Mouse (Mus musculus): ENCODE results near the gene Pde4d. TPM values are rescaled to one million over a fixed set of nuclear protein-coding genes. Genes with fewer than 3 reads are reported as not detected.

The Pde4d gene
- polyA plus RNA-seq, 1 experiment from 2014 or later = 14.9 TPM

DNA sequence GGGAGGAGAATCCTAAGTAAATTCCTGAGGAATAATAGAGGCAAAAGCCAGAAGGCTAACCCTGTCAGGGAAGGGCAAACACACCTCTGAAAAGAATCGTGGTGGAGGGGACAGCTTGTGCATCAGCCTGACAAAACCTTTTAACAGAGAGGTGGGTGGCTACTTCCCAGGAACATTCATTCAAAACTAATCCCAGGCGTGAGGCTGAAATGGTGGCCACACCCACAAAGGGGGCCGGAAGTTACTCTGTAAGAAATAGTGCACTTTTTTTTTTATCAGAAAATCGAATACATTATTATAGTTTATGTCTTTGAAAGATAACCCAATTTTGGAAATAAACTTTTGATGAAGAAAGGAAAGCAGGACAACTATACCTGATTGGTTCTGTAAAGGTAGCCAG lies 1227.3 kb downstream of the Pde4d start:
- Histone ChIP-seq H3K4me2 (ENCODE audit: low read depth, low read length) (no peak overlapping the region), H3K36me3 (ENCODE audit: control insufficient read depth, insufficient read depth, low read length) (no peaks in the 10 kb centered on the region), H3K27ac (ENCODE audit: low read length) (no peak overlapping the region), H3K9ac (ENCODE audit: low read length) (no peak overlapping the region), H3K4me1 (replicated peaks; ENCODE audit: control insufficient read depth, insufficient read depth, low read length) (peaks cover 6% of the 10 kb centered on the region; the same call in 1 of the 2 replicates), H3K4me3 (ENCODE audit: low read length) (no peak overlapping the region), H3K9me3 (ENCODE audit: control insufficient read depth, low read length) (no peaks in the 10 kb centered on the region), H3K27me3 (ENCODE audit: control insufficient read depth, insufficient read depth, low read depth, low read length) (no peaks in the 10 kb centered on the region)
- ATAC-seq (ENCODE audit: low read depth) = no peak
- 16% methylated on average over 4 of the region's 4 CpGs for WGBS

DNA sequence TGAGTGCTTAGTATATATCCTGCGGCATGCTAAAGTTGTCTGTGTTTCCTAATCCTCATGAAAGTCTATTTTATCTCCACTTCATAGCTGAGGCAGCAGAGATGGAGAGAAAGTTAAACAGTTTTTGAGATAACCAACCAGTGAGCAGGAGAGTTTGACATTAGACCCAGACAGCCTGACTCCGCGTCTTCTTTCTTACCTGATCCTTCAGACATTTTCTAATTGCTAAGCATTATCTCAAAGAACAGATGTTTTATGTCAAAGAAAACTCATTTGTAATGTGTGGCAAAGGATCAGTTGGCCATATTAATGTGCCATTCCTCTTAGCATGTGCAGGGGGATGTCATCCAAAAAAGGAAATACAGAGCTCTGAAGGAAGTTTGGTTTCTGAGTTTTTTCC lies 1227.9 kb downstream of the Pde4d start:
- WGBS = 11% methylated on average over 3 of the region's 3 CpGs
- H3K4me3 ChIP-seq (ENCODE audit: low read length) = no peak overlapping the region
- no peak; the same call in 1 of the 2 replicates for ATAC-seq (ENCODE audit: low read depth)

DNA sequence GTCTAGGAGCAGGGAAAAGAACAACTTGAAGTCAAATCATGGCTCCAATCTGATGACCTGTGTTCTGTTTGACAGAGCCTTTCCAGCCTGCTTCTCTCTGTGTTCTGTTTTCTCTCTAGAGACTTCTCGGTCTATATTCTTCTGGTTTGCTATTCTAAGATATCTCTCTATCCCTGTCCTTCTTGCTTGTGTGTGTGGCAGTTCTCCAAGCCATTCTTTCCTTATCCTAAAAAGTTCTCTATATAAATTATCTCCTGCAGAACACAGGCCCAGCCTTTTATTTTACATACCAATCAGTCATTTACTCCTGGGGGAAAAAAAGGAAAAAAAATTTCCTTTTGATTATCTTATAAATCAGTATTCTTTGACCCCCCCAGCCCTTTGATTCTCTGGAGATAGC lies 1229.2 kb downstream of the Pde4d start:
- Histone ChIP-seq H3K4me1 (replicated peaks; ENCODE audit: control insufficient read depth, insufficient read depth, low read length) (peaks cover 6% of the 10 kb centered on the region; the same call in 1 of the 2 replicates), H3K4me2 (ENCODE audit: low read depth, low read length) (no peak overlapping the region), H3K36me3 (ENCODE audit: control insufficient read depth, insufficient read depth, low read length) (no peaks in the 10 kb centered on the region), H3K4me3 (ENCODE audit: low read length) (no peak overlapping the region), H3K27me3 (ENCODE audit: control insufficient read depth, insufficient read depth, low read depth, low read length) (no peaks in the 10 kb centered on the region), H3K9ac (ENCODE audit: low read length) (no peak overlapping the region), H3K27ac (ENCODE audit: low read length) (no peak overlapping the region), H3K9me3 (ENCODE audit: control insufficient read depth, low read length) (no peaks in the 10 kb centered on the region)
- WGBS = 73% methylated on average over 1 of the region's 1 CpGs
- ATAC-seq (ENCODE audit: low read depth) = no peak

More for the DNA sequence above, 1227.9 kb downstream of the Pde4d start:
- H3K4me2 ChIP-seq (ENCODE audit: low read depth, low read length) = no peak overlapping the region
- H3K36me3 ChIP-seq (ENCODE audit: control insufficient read depth, insufficient read depth, low read length) = no peaks in the 10 kb centered on the region
- H3K9ac ChIP-seq (ENCODE audit: low read length) = no peak overlapping the region
- H3K4me1 ChIP-seq (replicated peaks; ENCODE audit: control insufficient read depth, insufficient read depth, low read length) = peaks cover 6% of the 10 kb centered on the region; the same call in 1 of the 2 replicates
- H3K27me3 ChIP-seq (ENCODE audit: control insufficient read depth, insufficient read depth, low read depth, low read length) = no peaks in the 10 kb centered on the region
- H3K27ac ChIP-seq (ENCODE audit: low read length) = no peak overlapping the region
- no peaks in the 10 kb centered on the region for H3K9me3 ChIP-seq (ENCODE audit: control insufficient read depth, low read length)

DNA sequence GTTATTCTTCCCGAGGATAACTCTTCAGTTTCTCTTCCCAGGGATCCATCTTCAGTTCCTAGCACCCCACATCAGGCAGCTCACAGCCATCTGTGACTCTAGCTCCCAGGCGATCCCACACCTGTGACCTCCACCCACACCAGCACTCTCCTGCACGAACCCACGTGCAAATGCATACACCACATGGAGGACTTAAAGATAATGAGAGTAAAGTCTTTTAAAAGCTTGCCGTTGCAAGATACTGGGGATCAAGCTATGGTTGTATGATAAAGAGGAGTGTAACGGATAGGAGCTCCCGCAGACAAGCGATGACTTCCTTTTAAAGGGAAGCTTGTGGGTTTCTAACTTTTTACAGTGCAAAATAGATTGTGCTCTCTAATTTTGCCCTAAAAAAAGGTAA lies 1230.5 kb downstream of the Pde4d start:
- H3K4me2 ChIP-seq (ENCODE audit: low read depth, low read length) = no peak overlapping the region
- H3K9ac ChIP-seq (ENCODE audit: low read length) = no peak overlapping the region
- no peaks in the 10 kb centered on the region for H3K27me3 ChIP-seq (ENCODE audit: control insufficient read depth, insufficient read depth, low read depth, low read length)
- ATAC-seq (ENCODE audit: low read depth) = no peak
- no peaks in the 10 kb centered on the region for H3K36me3 ChIP-seq (ENCODE audit: control insufficient read depth, insufficient read depth, low read length)
- H3K4me1 ChIP-seq (replicated peaks; ENCODE audit: control insufficient read depth, insufficient read depth, low read length) = peaks cover 10% of the 10 kb centered on the region
- no peak overlapping the region for H3K27ac ChIP-seq (ENCODE audit: low read length)
- H3K9me3 ChIP-seq (ENCODE audit: control insufficient read depth, low read length) = no peaks in the 10 kb centered on the region
- H3K4me3 ChIP-seq (ENCODE audit: low read length) = no peak overlapping the region
- WGBS = 79% methylated on average over 8 of the region's 8 CpGs

DNA sequence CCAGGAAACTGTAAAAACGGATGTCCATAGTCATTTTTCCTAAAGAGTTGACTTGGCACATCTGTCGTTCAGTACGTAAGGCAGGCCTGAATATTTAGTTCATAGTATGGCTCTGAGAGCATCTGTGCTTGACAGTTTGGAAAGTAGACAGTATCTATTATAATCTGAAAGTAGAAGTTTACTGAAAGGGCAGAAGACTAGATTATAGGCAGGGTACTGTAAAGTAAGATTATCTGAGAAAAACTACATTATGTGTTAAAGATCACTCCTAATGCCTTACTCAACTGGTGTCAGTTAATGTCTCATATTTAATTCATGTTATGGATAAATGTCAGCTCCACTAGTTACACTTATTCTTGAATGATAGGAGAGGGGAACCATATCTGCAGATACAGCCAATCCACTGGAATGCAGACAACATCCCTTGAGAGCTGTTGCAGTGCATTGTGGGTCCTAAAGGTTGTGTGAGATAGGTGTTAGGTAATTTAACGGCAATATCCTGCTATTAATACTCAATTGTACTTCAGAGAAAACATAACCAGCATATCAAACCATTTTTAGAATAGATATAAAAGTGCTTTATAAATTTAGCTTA lies 1232.0 kb downstream of the Pde4d start:
- Histone ChIP-seq H3K4me1 (replicated peaks; ENCODE audit: control insufficient read depth, insufficient read depth, low read length) (peaks cover 14% of the 10 kb centered on the region), H3K4me2 (ENCODE audit: low read depth, low read length) (no peak overlapping the region), H3K4me3 (ENCODE audit: low read length) (no peak overlapping the region), H3K9ac (ENCODE audit: low read length) (no peak overlapping the region), H3K27me3 (ENCODE audit: control insufficient read depth, insufficient read depth, low read depth, low read length) (no peaks in the 10 kb centered on the region), H3K9me3 (ENCODE audit: control insufficient read depth, low read length) (no peaks in the 10 kb centered on the region), H3K27ac (ENCODE audit: low read length) (no peak overlapping the region), H3K36me3 (ENCODE audit: control insufficient read depth, insufficient read depth, low read length) (no peaks in the 10 kb centered on the region)
- ATAC-seq (ENCODE audit: low read depth) = no peak
- WGBS = 55% methylated on average over 4 of the region's 4 CpGs

DNA sequence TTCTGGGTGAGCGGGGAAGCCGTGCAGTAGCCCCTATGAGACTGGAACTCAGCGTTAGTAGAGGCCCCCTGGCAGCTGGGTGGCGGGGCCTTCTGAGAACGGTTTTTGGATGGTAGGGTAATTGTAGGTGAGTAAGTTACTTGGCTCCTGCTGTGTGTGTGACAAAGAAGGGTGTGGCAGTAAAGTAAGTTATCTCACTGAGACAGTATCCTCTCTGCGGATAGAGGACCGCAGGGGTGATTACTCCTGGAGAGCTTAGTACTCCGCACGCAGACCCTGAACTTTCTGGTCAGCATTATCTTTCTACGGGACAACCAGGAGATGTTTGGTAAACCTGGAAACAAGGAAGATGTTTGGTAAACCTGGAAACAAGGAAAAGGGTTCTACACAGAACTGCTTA lies 1233.3 kb downstream of the Pde4d start:
- H3K4me2 ChIP-seq (ENCODE audit: low read depth, low read length) = no peak overlapping the region
- no peak for ATAC-seq (ENCODE audit: low read depth)
- 88% methylated on average over 10 of the region's 10 CpGs for WGBS

DNA sequence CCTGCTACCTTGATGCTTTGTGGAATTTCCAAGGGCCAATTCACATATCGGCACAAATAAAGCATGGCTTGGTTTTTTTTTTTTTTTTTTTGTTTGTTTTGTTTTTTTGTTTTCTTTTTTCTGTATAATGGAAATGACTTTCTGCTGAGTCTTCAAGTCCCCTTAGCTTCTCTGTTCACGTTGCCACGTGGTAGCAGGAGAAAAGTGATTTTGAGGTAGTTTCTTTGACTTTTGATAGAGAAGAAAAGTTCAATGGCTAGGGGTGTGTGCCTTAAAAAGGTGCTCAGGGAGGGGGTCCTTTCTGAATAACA lies 1235.2 kb downstream of the Pde4d start:
- Histone ChIP-seq H3K36me3 (ENCODE audit: control insufficient read depth, insufficient read depth, low read length) (no peaks in the 10 kb centered on the region), H3K9me3 (ENCODE audit: control insufficient read depth, low read length) (no peaks in the 10 kb centered on the region), H3K27me3 (ENCODE audit: control insufficient read depth, insufficient read depth, low read depth, low read length) (no peaks in the 10 kb centered on the region), H3K9ac (ENCODE audit: low read length) (no peak overlapping the region; the same call in 1 of the 2 replicates), H3K4me1 (replicated peaks; ENCODE audit: control insufficient read depth, insufficient read depth, low read length) (peaks cover 9% of the 10 kb centered on the region), H3K27ac (ENCODE audit: low read length) (peak overlapping the region; percentile 74; the same call in 1 of the 2 replicates), H3K4me2 (ENCODE audit: low read depth, low read length) (peak overlapping the region; percentile 75), H3K4me3 (ENCODE audit: low read length) (peak overlapping the region; percentile 59)
- WGBS = 35% methylated on average over 3 of the region's 3 CpGs
- no peak for ATAC-seq (ENCODE audit: low read depth)

More for the DNA sequence above, 1233.3 kb downstream of the Pde4d start:
- Histone ChIP-seq H3K36me3 (ENCODE audit: control insufficient read depth, insufficient read depth, low read length) (no peaks in the 10 kb centered on the region), H3K9me3 (ENCODE audit: control insufficient read depth, low read length) (no peaks in the 10 kb centered on the region), H3K9ac (ENCODE audit: low read length) (no peak overlapping the region), H3K27ac (ENCODE audit: low read length) (no peak overlapping the region), H3K4me1 (replicated peaks; ENCODE audit: control insufficient read depth, insufficient read depth, low read length) (peaks cover 9% of the 10 kb centered on the region), H3K4me3 (ENCODE audit: low read length) (no peak overlapping the region), H3K27me3 (ENCODE audit: control insufficient read depth, insufficient read depth, low read depth, low read length) (no peaks in the 10 kb centered on the region)

DNA sequence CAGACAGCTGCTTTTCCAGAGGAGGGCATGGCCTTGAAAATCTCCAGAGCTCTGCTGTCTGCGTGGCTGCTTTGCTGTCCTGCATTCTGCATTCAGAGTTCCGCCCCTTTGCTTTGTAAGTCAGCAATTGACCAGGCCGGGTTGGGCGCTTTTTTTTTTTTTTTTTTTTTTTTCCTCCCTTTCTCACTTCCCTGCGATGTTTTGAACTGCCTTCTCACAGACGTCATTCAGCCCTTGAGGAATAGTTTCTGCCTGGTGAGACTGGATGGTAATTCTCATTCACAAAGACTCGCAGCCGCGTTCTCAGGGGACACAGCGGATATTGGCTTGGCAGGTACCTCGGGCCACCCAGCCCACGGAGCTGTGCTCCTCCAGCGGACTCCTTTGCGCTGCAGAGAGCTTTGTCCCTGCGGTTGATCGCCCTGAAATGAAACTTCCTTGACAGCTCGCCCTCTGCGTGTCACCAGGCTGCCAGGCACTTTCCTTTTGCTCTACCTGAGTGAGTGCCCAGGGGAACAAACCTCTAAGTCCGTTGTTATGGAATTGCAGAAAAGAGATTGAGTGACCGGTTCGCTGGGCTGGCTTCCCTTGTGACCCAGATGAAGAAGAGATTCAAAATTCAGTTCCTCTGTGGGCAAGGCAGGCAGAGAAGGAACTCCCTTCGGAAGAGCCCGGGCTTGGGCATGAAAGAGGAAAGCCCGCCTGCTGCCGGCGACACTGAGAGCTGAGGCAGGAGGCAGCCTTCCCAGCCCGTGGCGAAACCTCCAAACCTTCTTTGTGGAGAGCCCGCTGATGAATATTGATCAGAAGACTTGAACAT lies 1235.8 kb downstream of the Pde4d start:
- Histone ChIP-seq H3K36me3 (ENCODE audit: control insufficient read depth, insufficient read depth, low read length) (no peaks in the 10 kb centered on the region), H3K4me3 (ENCODE audit: low read length) (peak overlapping the region; percentile 59), H3K9ac (ENCODE audit: low read length) (peak overlapping the region; percentile 72), H3K27ac (ENCODE audit: low read length) (peak overlapping the region; percentile 74), H3K27me3 (ENCODE audit: control insufficient read depth, insufficient read depth, low read depth, low read length) (no peaks in the 10 kb centered on the region), H3K4me1 (replicated peaks; ENCODE audit: control insufficient read depth, insufficient read depth, low read length) (peaks cover 9% of the 10 kb centered on the region), H3K4me2 (ENCODE audit: low read depth, low read length) (peak overlapping the region; percentile 75), H3K9me3 (ENCODE audit: control insufficient read depth, low read length) (no peaks in the 10 kb centered on the region)
- WGBS = under 1% methylated on average over 29 of the region's 29 CpGs
- peak; percentile 80 for ATAC-seq (ENCODE audit: low read depth)

DNA sequence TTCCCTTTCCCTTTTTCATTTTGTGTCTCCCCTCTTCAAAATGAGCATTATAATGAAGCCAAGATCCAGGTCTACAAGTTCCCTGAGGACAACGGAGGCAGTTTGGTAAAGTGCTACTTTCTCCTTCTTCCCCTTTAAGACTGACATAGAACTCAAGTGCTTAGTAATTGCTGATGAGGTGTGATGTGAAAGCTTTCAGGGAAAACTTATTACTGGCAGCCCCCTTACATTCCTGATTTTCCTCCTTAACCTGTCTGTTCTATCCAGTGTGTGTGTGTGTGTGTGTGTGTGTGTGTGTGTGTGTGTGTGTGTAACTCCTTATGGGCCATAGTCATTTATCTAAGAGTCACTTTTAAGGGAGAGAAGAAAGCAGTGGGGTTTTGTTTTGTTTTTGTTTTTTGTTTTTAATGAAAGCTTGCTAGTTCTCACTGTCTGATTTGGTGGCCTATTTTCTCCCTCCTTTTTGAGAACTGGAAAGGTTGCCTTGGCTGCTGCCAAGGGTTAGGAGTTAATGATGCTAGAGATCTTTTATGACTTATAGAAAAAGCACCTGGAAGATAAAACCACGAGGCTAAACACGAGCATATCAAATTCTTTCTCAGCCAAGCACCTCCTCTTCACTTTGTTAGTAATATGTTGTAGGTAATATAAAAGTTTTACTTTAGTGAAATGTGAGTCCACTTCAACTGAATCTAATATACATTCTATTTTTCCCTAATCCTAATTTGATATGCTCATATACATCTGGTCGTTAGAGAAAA lies 1236.5 kb downstream of the Pde4d start:
- Histone ChIP-seq H3K4me2 (ENCODE audit: low read depth, low read length) (peak overlapping the region; percentile 75), H3K4me3 (ENCODE audit: low read length) (peak overlapping the region; percentile 59), H3K27ac (ENCODE audit: low read length) (peak overlapping the region; percentile 74), H3K9ac (ENCODE audit: low read length) (peak overlapping the region; percentile 72), H3K27me3 (ENCODE audit: control insufficient read depth, insufficient read depth, low read depth, low read length) (no peaks in the 10 kb centered on the region), H3K9me3 (ENCODE audit: control insufficient read depth, low read length) (no peaks in the 10 kb centered on the region), H3K4me1 (replicated peaks; ENCODE audit: control insufficient read depth, insufficient read depth, low read length) (peaks cover 9% of the 10 kb centered on the region), H3K36me3 (ENCODE audit: control insufficient read depth, insufficient read depth, low read length) (no peaks in the 10 kb centered on the region)
- WGBS = 12% methylated on average over 4 of the region's 4 CpGs
- ATAC-seq (ENCODE audit: low read depth) = peak; percentile 48
